Mouse (Mus musculus) forebrain, embryonic 13.5 days (tissue): ENCODE measurements at regions not wholly inside any gene's neighbourhood (a gene's known extent, or its start where the extent isn't known, plus 50 kb on each side); places are given as distances from the start of the nearest gene placed in this dataset.

ENCODE experiments used
- ATAC-seq: fragments of 200-750 bp; cut with Nextera tagmentation; 2 replicates; pipeline ENCODE4 v1.8.0; 2017
- H3K27ac ChIP-seq: fragments of 300-500 bp; sonication (generic); 2 replicates; pipeline ENCODE4 v1.5.1; 2015; ENCODE audit warnings: inconsistent platforms, mild to moderate bottlenecking, moderate library complexity
- H3K27me3 ChIP-seq: fragments of 300-500 bp; sonication (generic); 2 replicates; pipeline ENCODE4 v1.6.1; 2015; ENCODE audit warnings: mild to moderate bottlenecking, inconsistent platforms
- H3K36me3 ChIP-seq: fragments of 300-500 bp; sonication (generic); 2 replicates; pipeline ENCODE4 v1.6.1; 2015; ENCODE audit warnings: mild to moderate bottlenecking, inconsistent platforms; ENCODE audit not compliant: poor library complexity, severe bottlenecking
- H3K4me1 ChIP-seq: fragments of 300-500 bp; sonication (generic); 2 replicates; pipeline ENCODE4 v1.6.1; 2015; ENCODE audit warnings: inconsistent platforms
- H3K4me2 ChIP-seq: fragments of 300-500 bp; sonication (generic); 2 replicates; pipeline ENCODE4 v1.6.1; 2015; ENCODE audit warnings: inconsistent platforms, mild to moderate bottlenecking, moderate library complexity
- H3K4me3 ChIP-seq: fragments of 300-500 bp; sonication (generic); 2 replicates; pipeline ENCODE4 v1.5.1; 2015; ENCODE audit warnings: mild to moderate bottlenecking, inconsistent platforms
- H3K9ac ChIP-seq: fragments of 300-500 bp; sonication (generic); 2 replicates; pipeline ENCODE4 v1.6.1; 2015; ENCODE audit warnings: mild to moderate bottlenecking, inconsistent platforms
- H3K9me3 ChIP-seq: fragments of 300-500 bp; sonication (generic); replicated peaks from 2 replicates; pipeline ENCODE4 v1.6.1; 2016; ENCODE audit warnings: inconsistent platforms
- WGBS: fragments of 180-500 bp; shearing (Covaris S2); methylation state at CpG from one replicate; pipeline ENCODE4 v1.1.7; 2015; 5-methylcytosine and 5-hydroxymethylcytosine counted together

DNA sequence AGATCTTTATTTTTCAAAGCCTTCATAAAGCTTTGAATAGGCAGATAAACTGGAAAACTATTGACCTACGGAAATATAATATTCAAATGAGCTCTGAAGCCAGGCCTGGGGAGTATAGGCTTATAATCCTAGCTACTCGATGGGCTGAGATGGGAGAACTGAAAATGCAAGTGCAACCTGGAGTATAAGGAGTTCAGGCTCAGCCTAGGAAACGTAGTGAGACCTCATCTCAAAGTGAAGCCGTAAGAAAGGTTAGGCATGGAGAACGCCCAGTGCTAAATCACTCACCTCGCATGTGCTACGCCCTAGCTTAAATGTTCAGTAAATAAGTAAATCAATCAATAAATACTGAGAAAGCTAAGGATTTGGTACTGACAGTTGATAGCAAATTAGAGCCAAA lies 432.5 kb upstream of the Ubash3b start:
- no peak overlapping the region for H3K9ac ChIP-seq
- peaks cover 83% of the 10 kb centered on the region for H3K4me1 ChIP-seq
- peak; percentile 5; the same call in 1 of the 2 replicates for ATAC-seq
- H3K9me3 ChIP-seq = no peaks in the 10 kb centered on the region
- peak overlapping the region; percentile 59; the same call in 1 of the 2 replicates for H3K27ac ChIP-seq
- peaks cover 45% of the 10 kb centered on the region for H3K36me3 ChIP-seq
- no peak overlapping the region for H3K4me2 ChIP-seq
- no peak overlapping the region for H3K4me3 ChIP-seq
- WGBS = 80% methylated on average over 7 of the region's 7 CpGs
- H3K27me3 ChIP-seq = no peaks in the 10 kb centered on the region

DNA sequence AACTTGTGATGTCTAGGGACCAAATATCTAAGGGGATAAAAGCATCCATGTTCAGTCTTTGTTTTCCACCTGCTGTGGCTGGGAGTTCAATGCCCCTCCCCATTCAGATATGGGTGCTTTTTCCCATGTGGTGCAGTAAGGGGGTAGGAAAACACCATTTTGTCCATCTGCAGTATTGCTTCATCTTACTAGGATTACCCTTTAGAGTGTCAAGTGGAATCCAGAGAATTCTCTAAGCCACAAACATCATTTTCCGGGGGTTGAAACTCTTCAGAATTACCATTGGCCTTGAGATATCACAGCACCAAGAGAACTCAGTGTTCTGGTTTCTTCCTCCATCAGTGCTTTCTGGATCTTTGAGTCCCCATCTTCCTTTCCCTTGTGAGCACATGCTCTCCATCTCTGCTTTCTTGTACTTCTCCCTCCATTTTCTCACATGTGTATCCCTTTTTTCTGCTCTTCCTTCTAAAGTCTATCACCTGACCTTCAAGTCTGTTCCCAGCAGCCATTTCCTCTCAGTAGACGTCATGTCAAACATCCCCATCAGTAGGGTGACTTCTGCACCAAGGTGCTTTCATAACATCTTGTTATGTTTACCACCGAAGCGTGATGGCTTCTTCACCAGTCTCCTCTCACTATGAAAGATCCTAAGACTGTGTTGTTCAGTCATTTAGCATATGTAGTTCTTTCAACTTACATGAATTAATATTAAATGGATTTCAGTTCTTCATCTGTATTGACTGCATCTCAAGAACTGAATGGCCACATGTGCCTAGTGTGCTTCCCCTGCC lies 431.6 kb upstream of the Ubash3b start:
- Histone ChIP-seq H3K9ac (no peak overlapping the region), H3K27me3 (no peaks in the 10 kb centered on the region), H3K9me3 (no peaks in the 10 kb centered on the region), H3K36me3 (peaks cover 53% of the 10 kb centered on the region), H3K27ac (peak overlapping the region; percentile 37), H3K4me2 (no peak overlapping the region), H3K4me3 (no peak overlapping the region), H3K4me1 (peaks cover 85% of the 10 kb centered on the region)
- 83% methylated on average over 4 of the region's 4 CpGs for WGBS
- ATAC-seq = peak; percentile 3; the same call in 1 of the 2 replicates

DNA sequence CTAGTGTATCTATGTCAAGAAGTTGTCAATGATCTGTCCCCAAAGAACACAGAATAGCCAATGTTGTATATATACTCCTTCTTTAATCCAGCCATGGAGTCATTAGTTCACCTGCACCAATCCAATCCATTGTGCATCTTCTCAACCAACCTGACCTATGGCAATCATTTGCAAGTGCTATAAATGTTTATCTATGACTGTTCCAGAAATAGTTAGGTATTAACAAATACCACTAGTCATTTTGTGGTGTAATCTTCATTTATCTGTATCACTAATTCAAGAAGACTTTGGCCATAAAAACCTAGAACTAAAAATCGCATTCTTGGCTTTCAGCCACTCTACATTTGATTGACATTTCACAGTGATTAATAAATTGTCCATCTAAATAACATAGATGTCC lies 430.6 kb upstream of the Ubash3b start:
- WGBS = 90% methylated on average over 1 of the region's 1 CpGs
- H3K27ac ChIP-seq = no peak overlapping the region
- H3K4me1 ChIP-seq = peaks cover 86% of the 10 kb centered on the region
- no peak overlapping the region for H3K9ac ChIP-seq
- H3K36me3 ChIP-seq = peaks cover 61% of the 10 kb centered on the region
- ATAC-seq = no peak
- H3K27me3 ChIP-seq = no peaks in the 10 kb centered on the region
- H3K9me3 ChIP-seq = no peaks in the 10 kb centered on the region
- H3K4me2 ChIP-seq = no peak overlapping the region
- H3K4me3 ChIP-seq = no peak overlapping the region

DNA sequence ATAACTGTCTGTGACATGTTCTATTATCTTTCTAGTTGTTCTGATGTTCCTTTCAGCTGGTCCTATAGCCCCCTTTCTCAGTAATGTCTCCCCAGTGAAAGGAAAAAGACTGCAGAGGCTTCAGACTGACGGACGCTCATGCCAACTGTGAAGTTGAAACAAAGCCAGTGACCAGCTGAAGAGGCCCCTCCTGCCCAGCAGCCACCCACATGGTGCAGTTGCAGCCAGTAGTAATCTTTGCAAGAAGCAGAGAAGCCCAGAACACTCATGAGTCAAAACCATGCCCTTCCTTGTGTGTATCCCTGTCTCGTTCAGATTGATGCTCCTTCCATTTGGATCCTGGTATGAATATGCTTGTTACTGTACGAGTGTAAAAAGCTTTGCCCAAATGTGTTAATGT lies 428.7 kb upstream of the Ubash3b start:
- H3K4me2 ChIP-seq = peak overlapping the region; percentile 56
- H3K9ac ChIP-seq = peak overlapping the region; percentile 56; the same call in 1 of the 2 replicates
- peak overlapping the region; percentile 71 for H3K27ac ChIP-seq
- WGBS = 48% methylated on average over 4 of the region's 4 CpGs
- no peaks in the 10 kb centered on the region for H3K9me3 ChIP-seq
- H3K4me1 ChIP-seq = peaks cover 82% of the 10 kb centered on the region
- H3K27me3 ChIP-seq = no peaks in the 10 kb centered on the region
- ATAC-seq = no peak
- peaks cover 69% of the 10 kb centered on the region for H3K36me3 ChIP-seq
- H3K4me3 ChIP-seq = no peak overlapping the region

DNA sequence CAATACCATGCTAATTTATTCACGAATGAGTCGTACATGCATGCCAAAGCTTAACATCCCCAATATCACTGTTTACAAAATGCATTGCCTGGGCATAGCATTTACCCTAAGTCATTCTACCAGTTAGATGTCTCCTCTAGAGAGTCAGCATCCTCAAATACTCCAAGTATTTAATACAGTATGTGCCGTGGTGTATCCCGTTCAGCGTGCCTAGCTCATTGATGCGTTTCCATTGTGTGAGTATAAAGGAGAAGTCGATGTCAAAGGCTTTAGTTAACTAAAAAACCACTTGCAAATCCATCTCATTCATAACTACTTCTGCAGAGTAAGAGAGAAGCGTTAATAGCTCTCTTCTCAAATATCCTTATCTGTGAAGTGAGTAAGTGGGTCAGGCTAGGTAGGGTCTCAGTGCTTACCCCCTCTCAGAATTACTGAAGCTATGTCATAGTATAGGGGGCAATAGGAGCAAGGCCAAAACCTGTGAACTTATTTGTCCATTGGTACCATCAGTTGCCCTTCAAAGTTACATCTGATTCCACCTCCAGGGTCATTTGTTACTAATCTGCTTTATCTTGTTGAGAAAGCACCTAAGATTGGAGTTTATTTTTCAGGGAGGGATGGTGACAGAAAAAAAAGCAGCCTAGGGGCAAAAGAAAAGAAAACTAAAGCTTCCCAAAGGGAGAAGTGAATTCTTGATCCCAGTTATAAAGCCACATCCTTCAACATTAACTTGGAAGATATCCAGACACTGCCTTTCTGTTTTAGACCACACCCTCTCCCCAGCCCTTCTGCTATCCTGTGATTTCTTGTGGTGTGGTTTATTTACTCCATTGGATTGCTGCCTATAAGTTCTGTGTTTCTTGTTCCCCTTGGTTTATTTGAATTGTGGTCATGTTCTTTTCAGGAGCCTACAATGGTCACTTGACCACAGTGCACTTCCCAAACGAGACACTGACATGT lies 427.2 kb upstream of the Ubash3b start:
- Histone ChIP-seq H3K9ac (peak overlapping the region; percentile 56), H3K4me1 (peaks cover 72% of the 10 kb centered on the region), H3K27ac (peak overlapping the region; percentile 71), H3K4me2 (peak overlapping the region; percentile 56), H3K27me3 (no peaks in the 10 kb centered on the region), H3K9me3 (no peaks in the 10 kb centered on the region), H3K4me3 (peak overlapping the region; percentile 19), H3K36me3 (peaks cover 69% of the 10 kb centered on the region)
- no peak for ATAC-seq
- 41% methylated on average over 9 of the region's 9 CpGs for WGBS

DNA sequence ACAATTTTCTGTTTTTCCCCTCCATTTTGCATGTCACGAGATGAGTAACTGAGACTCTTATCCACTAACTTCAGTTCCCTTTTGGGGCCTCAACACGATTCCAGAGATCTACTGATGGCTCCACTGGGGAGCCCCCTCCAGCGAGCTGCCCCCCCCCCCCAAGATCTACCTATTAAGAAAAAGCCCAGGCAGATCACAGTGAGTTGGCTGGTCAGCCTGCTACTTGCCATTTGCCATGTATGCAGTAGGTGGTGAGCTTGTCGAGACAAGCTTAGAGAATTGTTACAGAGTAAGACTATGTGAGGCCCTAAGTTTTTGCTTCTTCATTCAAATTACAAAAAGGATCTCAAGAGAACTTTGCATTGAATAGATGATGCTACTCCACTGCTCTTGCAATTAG lies 426.3 kb upstream of the Ubash3b start:
- WGBS = 38% methylated on average over 4 of the region's 4 CpGs
- Histone ChIP-seq H3K36me3 (peaks cover 61% of the 10 kb centered on the region), H3K9me3 (no peaks in the 10 kb centered on the region), H3K4me2 (peak overlapping the region; percentile 82), H3K27ac (peak overlapping the region; percentile 98), H3K4me1 (peaks cover 62% of the 10 kb centered on the region), H3K4me3 (peak overlapping the region; percentile 86), H3K9ac (peak overlapping the region; percentile 97), H3K27me3 (no peaks in the 10 kb centered on the region)
- ATAC-seq = no peak

DNA sequence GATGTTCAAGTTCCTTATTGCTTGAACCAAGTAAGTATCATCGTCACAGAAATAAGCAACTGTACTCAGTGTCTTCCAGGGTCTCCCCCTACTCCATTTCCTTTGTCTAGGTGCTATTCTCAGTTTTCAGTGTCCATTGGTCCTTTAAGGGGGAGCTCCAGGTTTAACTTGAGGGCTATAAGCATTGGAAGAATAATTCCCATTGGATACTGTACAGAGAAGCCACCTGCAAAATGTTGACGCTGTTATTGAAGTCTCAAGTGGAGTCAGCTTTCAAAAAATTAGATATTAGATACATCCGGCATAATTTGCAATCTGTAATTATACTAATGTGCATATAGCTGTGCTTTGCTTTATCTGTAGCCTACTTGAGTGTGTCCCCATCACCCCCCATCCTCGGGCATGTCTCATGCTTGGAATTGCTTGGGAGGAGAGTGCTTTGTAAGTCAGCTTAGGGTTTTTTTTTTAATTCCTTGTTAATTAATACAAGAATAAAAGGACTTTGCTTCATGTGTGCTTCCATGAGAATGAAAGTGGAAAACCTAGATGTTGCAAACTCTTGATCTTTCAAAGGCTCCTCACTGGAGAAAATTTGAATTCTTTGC lies 425.6 kb upstream of the Ubash3b start:
- H3K4me1 ChIP-seq = peaks cover 60% of the 10 kb centered on the region
- 45% methylated on average over 4 of the region's 4 CpGs for WGBS

DNA sequence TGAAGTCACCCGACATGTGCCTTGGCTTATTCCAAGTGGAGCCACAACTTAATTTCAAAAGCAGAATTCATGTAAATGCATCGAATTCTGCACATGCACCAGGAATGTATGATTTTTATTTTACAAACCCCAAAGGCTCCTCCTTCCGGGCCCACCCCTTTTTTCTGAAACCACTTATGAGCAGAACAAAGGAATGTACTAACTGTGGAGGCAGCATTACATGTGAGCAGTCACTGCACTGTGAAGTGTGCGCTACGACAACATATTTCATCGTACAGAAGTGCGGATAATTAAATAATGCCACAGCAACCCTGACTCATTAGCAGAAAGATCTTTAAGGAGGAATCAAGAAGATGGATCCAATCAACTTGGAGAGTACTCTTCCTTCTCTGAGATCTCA lies 424.8 kb upstream of the Ubash3b start:
- peak overlapping the region; percentile 86 for H3K4me3 ChIP-seq
- peak overlapping the region; percentile 98 for H3K27ac ChIP-seq
- H3K4me1 ChIP-seq = peaks cover 55% of the 10 kb centered on the region
- H3K9me3 ChIP-seq = no peaks in the 10 kb centered on the region
- peak overlapping the region; percentile 82 for H3K4me2 ChIP-seq
- no peaks in the 10 kb centered on the region for H3K27me3 ChIP-seq
- H3K9ac ChIP-seq = peak overlapping the region; percentile 97
- WGBS = 21% methylated on average over 7 of the region's 7 CpGs
- ATAC-seq = peak; percentile 82
- peaks cover 46% of the 10 kb centered on the region for H3K36me3 ChIP-seq

More for the DNA sequence above, 425.6 kb upstream of the Ubash3b start:
- Histone ChIP-seq H3K9ac (peak overlapping the region; percentile 97), H3K4me2 (peak overlapping the region; percentile 82), H3K27me3 (no peaks in the 10 kb centered on the region), H3K4me3 (peak overlapping the region; percentile 86), H3K36me3 (peaks cover 54% of the 10 kb centered on the region), H3K27ac (peak overlapping the region; percentile 98), H3K9me3 (no peaks in the 10 kb centered on the region)
- no peak for ATAC-seq

DNA sequence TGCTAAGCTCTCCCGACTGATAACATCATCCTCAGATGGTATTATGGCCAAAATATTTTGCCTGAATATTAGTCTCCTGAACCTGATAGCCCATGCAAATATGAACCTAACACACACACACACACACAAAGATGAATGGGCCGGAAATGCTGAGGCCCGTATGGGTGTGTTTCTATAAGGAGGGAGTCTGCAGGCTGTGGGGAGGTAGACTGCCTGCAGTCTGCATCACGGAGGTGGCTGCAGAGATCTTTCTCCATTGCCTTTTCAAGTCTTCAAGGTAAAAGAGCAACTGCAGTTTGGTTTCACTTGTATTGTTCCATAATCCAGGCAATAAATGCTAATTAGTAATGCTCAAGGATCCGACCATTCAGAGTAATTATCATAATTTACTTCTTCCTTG lies 424.3 kb upstream of the Ubash3b start:
- 9% methylated on average over 5 of the region's 5 CpGs for WGBS
- H3K27ac ChIP-seq = peak overlapping the region; percentile 98
- H3K9ac ChIP-seq = peak overlapping the region; percentile 97
- peak overlapping the region; percentile 82 for H3K4me2 ChIP-seq
- H3K4me3 ChIP-seq = peak overlapping the region; percentile 86
- peaks cover 50% of the 10 kb centered on the region for H3K4me1 ChIP-seq
- no peaks in the 10 kb centered on the region for H3K27me3 ChIP-seq
- no peak for ATAC-seq
- H3K9me3 ChIP-seq = no peaks in the 10 kb centered on the region
- peaks cover 41% of the 10 kb centered on the region for H3K36me3 ChIP-seq

DNA sequence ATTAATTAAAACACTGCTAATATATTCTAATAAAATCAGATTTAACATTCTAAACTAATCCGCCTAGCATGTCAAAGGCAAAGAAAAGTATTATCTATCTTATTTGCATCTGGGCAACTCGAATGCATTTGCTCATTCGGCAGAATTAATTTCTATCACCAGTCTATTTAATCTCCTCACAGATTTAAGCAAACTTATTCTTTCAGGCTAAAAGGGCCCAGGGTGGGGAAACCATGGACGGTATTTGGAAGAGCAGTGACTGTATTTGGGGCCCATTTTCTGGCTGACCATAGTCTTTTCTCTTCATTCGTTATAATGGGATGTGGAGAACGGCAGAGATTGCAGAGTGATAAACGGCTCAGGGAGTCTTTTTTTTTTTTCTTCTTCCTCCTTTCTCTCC lies 423.5 kb upstream of the Ubash3b start:
- H3K4me3 ChIP-seq = peak overlapping the region; percentile 86
- no peaks in the 10 kb centered on the region for H3K9me3 ChIP-seq
- H3K27ac ChIP-seq = peak overlapping the region; percentile 99
- no peak for ATAC-seq
- 6% methylated on average over 7 of the region's 7 CpGs for WGBS
- H3K36me3 ChIP-seq = peaks cover 34% of the 10 kb centered on the region
- peaks cover 43% of the 10 kb centered on the region for H3K4me1 ChIP-seq
- no peaks in the 10 kb centered on the region for H3K27me3 ChIP-seq
- H3K4me2 ChIP-seq = peak overlapping the region; percentile 68
- peak overlapping the region; percentile 99 for H3K9ac ChIP-seq

DNA sequence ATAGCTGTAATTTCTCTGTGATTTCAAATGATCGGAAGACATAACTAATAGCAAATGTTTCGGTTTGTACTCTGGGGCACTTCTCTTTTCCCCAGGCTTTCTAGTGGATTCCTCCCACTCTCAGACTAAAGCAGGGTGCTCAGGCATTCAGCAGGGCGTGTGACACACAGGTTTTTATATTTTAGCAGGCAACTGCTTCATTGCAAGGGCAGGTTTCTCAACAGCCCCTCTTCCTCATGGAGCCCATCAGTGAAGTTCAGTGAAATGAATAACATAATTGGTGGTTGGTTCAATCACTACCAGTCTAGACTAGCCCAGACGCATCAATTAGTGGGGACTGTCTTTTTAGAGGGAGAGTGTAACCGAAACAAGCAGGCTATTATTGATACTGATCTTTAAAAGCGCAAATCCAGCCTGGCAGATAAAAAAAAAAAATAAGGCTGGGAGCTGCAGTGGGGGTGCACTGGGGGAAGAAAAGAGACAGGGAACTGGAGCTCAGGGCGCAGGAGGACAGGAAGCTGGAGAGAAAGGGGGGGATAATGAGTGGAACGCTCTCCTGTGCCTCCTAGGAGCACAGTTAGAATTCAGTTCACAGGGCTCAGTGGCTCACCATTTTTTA lies 422.3 kb upstream of the Ubash3b start:
- ATAC-seq = peak; percentile 20; the same call in 1 of the 2 replicates
- Histone ChIP-seq H3K27me3 (no peaks in the 10 kb centered on the region), H3K4me2 (peak overlapping the region; percentile 68), H3K27ac (peak overlapping the region; percentile 99), H3K4me1 (peaks cover 35% of the 10 kb centered on the region), H3K4me3 (peak overlapping the region; percentile 86), H3K36me3 (peaks cover 22% of the 10 kb centered on the region), H3K9me3 (no peaks in the 10 kb centered on the region), H3K9ac (peak overlapping the region; percentile 99)
- 5% methylated on average over 8 of the region's 8 CpGs for WGBS
